Mouse (Mus musculus) left cerebral cortex, postnatal 10 days (tissue): ENCODE data around the gene Cfl1. TPM values are rescaled to one million over a fixed set of nuclear protein-coding genes. Genes with fewer than 3 reads are reported as not detected.

Experiments
- DNase-seq, 2 experiments: peaks; one replicate each; pipeline ENCODE4 v3.0.0; 2021 to 2022; ENCODE audit warnings: low spot score in 2 of 2, mixed read lengths in 1 of 2; ENCODE audit errors: extremely low spot score in 1 of 2
- intact Hi-C: fragments of 180-260 bp; cut with DNase I; formaldehyde crosslinking; loops from one replicate; pipeline ENCODE4 v1.15.1; 2025
- total RNA-seq, 2 experiments: library from RNA; stranded (reverse); gene quantifications; 2 replicates each; pipeline ENCODE4 v1.2.3; 2021

Gene Cfl1
- total RNA-seq, 2 experiments from 2014 or later, result 1,943 to 1,967 TPM

GRCm38 (mm10) chr19:5463212-5463611, 27.0 kb upstream of the Cfl1 start:
- peak in 1 of 2 experiments; percentile 21 for DNase-seq
- intact Hi-C loops, result no loop called here

- intact Hi-C loops, result no loop called here
- DNase-seq, result peak in 1 of 2 experiments; percentile 79
These were observed 26.3 kb upstream of the Cfl1 start for GRCm38 (mm10) chr19:5463791-5464562.

- intact Hi-C loops, result no loop called here
- DNase-seq, result no peak
These were observed 25.2 kb upstream of the Cfl1 start for GRCm38 (mm10) chr19:5465037-5465436.

GRCm38 (mm10) chr19:5466916-5467500, 23.2 kb upstream of the Cfl1 start:
- DNase-seq, result no peak
- intact Hi-C loops, result no loop called here

GRCm38 (mm10) chr19:5468374-5468773, 21.9 kb upstream of the Cfl1 start, which contains the start of gene Ctsw:
Ctsw (minus strand) TSS chr19:5468507.
- intact Hi-C loops, result no loop called here
- DNase-seq, result peak in 1 of 2 experiments; percentile 55

- no peak for DNase-seq
- intact Hi-C loops, result no loop called here
These were observed 18.4 kb upstream of the Cfl1 start for GRCm38 (mm10) chr19:5471846-5472245.

GRCm38 (mm10) chr19:5472857-5473256, 17.4 kb upstream of the Cfl1 start:
- intact Hi-C loops, result no loop called here
- no peak for DNase-seq

- DNase-seq, result peak in 1 of 2 experiments; percentile 90
- intact Hi-C loops, result no loop called here
These were observed 16.5 kb upstream of the Cfl1 start, which contains the start of gene Efemp2 for GRCm38 (mm10) chr19:5473720-5474119. Efemp2 (plus strand) TSS chr19:5473954.

- peak in 1 of 2 experiments; percentile 77 for DNase-seq
- intact Hi-C loops, result no loop called here
These were observed 15.8 kb upstream of the Cfl1 start for GRCm38 (mm10) chr19:5474281-5475068.

GRCm38 (mm10) chr19:5475069-5475714, 15.1 kb upstream of the Cfl1 start:
- no peak for DNase-seq
- intact Hi-C loops, result no loop called here

- intact Hi-C loops, result no loop called here
- DNase-seq, result no peak
These were observed 13.1 kb upstream of the Cfl1 start for GRCm38 (mm10) chr19:5477004-5477667.

- DNase-seq, result no peak
- intact Hi-C loops, result no loop called here
These were observed 12.5 kb upstream of the Cfl1 start for GRCm38 (mm10) chr19:5477668-5478300.

- no peak for DNase-seq
- intact Hi-C loops, result no loop called here
These were observed 10.2 kb upstream of the Cfl1 start for GRCm38 (mm10) chr19:5480016-5480415.

GRCm38 (mm10) chr19:5481398-5481797, 8.9 kb upstream of the Cfl1 start:
- no peak for DNase-seq
- intact Hi-C loops, result no loop called here

GRCm38 (mm10) chr19:5483386-5484359, 6.6 kb upstream of the Cfl1 start:
- DNase-seq, result peak in 1 of 2 experiments; percentile 38
- intact Hi-C loops, result no loop called here

- intact Hi-C loops, result no loop called here
- no peak for DNase-seq
These were observed 5.8 kb upstream of the Cfl1 start for GRCm38 (mm10) chr19:5484496-5484895.

- peak in 1 of 2 experiments; percentile 40 for DNase-seq
- intact Hi-C loops, result no loop called here
These were observed 4.9 kb upstream of the Cfl1 start for GRCm38 (mm10) chr19:5485371-5485770.
